In genomic region chr9:73087121-73087520, GRCm38 (mm10) we compare ENCODE assay signal across 23 mouse cellular contexts. TPM values are rescaled to one million over a fixed set of nuclear protein-coding genes. Genes with fewer than 3 reads are reported as not detected.
DNase-seq lines count a peak whose midpoint lies in the region; ATAC-seq lines count a peak whose summit lies in the region.
"Had no signal": no experiment of that assay in that cellular context is flagged by ENCODE, and none has a peak within 500 bp of the region (broad histone marks: within the 10 kb centered on the region; RNA-seq: fewer than 3 reads in every experiment).

No protein-coding gene starts in this region.

- no peak for ATAC-seq in liver, embryonic 15.5 days (ENCODE audit: insufficient read depth)
- peak; percentile 10; the same call in 1 of the 2 replicates for ATAC-seq in megakaryocyte progenitor cell, adult 5-6 weeks (replicated peaks; ENCODE audit: poor library complexity)
- ATAC-seq: forebrain, postnatal 0 days; intestine, postnatal 0 days; midbrain, embryonic 13.5 days had no signal

- H3K9me3 ChIP-seq in liver, embryonic 15.5 days (replicated peaks): no peaks in the 10 kb centered on the region
- H3K9me3 ChIP-seq: liver, embryonic 13.5 days; midbrain, embryonic 13.5 days had no signal

- WGBS in liver, embryonic 15.5 days (ENCODE audit: insufficient replicate concordance): 51% methylated on average over 8 of the region's 8 CpGs

- H3K27me3 ChIP-seq in liver, embryonic 15.5 days: no peaks in the 10 kb centered on the region
- H3K27me3 ChIP-seq: liver, embryonic 13.5 days; midbrain, embryonic 13.5 days had no signal

- H3K27ac ChIP-seq in liver, embryonic 15.5 days (replicated peaks): peak overlapping the region; percentile 42; the same call in 1 of the 2 replicates
- H3K27ac ChIP-seq in brown adipose tissue, adult 24 weeks (replicated peaks; ENCODE audit: low read depth, low read length): no peak overlapping the region
- H3K27ac ChIP-seq: hindbrain, embryonic 14.5 days; liver, embryonic 13.5 days; midbrain, embryonic 13.5 days had no signal

- 0 out of 2 replicates have a peak, but pooled peaks cover 3% of the 10 kb centered on the region for H3K36me3 ChIP-seq in liver, embryonic 15.5 days (replicated peaks)
- H3K36me3 ChIP-seq: liver, embryonic 13.5 days; midbrain, embryonic 13.5 days had no signal

- no peak overlapping the region for H3K9ac ChIP-seq in liver, embryonic 15.5 days
- H3K9ac ChIP-seq: forebrain, postnatal 0 days; hindbrain, embryonic 14.5 days; liver, embryonic 13.5 days; midbrain, embryonic 13.5 days had no signal

- DNase-seq in liver: no peak
- DNase-seq in CD4-positive helper T cell, adult 2 months (ENCODE audit: low read depth, low spot score): peak; percentile 54
- no peak for DNase-seq in yolk sac, embryonic 10.5 days (ENCODE audit: low spot score)
- no peak for DNase-seq in gastrocnemius, adult 8-10 months (ENCODE audit: low spot score in 2 of 2)
- DNase-seq: adrenal gland, postnatal 10 days; forebrain, postnatal 0 days; gastrocnemius, postnatal 10 days; heart, postnatal 10 days; layer of hippocampus, postnatal 36 days; liver, embryonic 13.5 days had no signal

- H3K4me2 ChIP-seq in liver, embryonic 15.5 days: no peak overlapping the region
- H3K4me2 ChIP-seq: hindbrain, embryonic 14.5 days; liver, embryonic 13.5 days; midbrain, embryonic 13.5 days had no signal

- no peak overlapping the region for H3K4me3 ChIP-seq in liver, embryonic 15.5 days (replicated peaks)
- peak overlapping the region; percentile 37; the same call in 1 of the 2 replicates for H3K4me3 ChIP-seq in brown adipose tissue, adult 24 weeks (ENCODE audit: insufficient read depth, low read depth, low read length)
- H3K4me3 ChIP-seq: liver, embryonic 13.5 days; midbrain, embryonic 13.5 days had no signal

- peaks cover 12% of the 10 kb centered on the region; the same call in 1 of the 2 replicates for H3K4me1 ChIP-seq in liver, embryonic 15.5 days (replicated peaks)
- H3K4me1 ChIP-seq in brown adipose tissue, adult 24 weeks (ENCODE audit: control insufficient read depth, insufficient read depth, insufficient read length, low read length): no peaks in the 10 kb centered on the region
- H3K4me1 ChIP-seq: liver, embryonic 13.5 days; midbrain, embryonic 13.5 days had no signal

RNA-seq across cellular contexts. Expression of gene Khdc3, which starts 14.5 kb away (rescaled TPM):
- 0.05 TPM in 1 of 2 replicates, not detected in the other for polyA plus RNA-seq in liver, embryonic 15.5 days (2015; fragmentation: Nextera tagmentation; extraction: Ambion mirVana)
- polyA plus RNA-seq in brown adipose tissue, adult 24 weeks (2012; ENCODE audit: insufficient read depth, insufficient read length, missing spikeins): not detected in 2 replicates
- 0.44 and 0.78 TPM in 2 replicates for total RNA-seq in megakaryocyte progenitor cell, adult 5-6 weeks (2015)
- total RNA-seq in megakaryocyte progenitor cell, adult 5-6 weeks (2017): 0.20 and 0.92 TPM in 2 replicates
- total RNA-seq in gastrocnemius, adult 8-10 months (2022): not detected
- total RNA-seq: forebrain, postnatal 0 days; gastrocnemius, postnatal 10 days; heart, adult 8-10 months; heart, postnatal 10 days; MEL had no signal
- polyA plus RNA-seq: C2C12; embryonic facial prominence, embryonic 11.5 days; neural tube, embryonic 11.5 days had no signal

RNA-seq across cellular contexts. Expression of gene Gm20509, which starts 15.1 kb away (rescaled TPM):
- polyA plus RNA-seq in liver, embryonic 15.5 days (2015; fragmentation: Nextera tagmentation; extraction: Ambion mirVana): not detected in 2 replicates
- not detected in 2 replicates for polyA plus RNA-seq in brown adipose tissue, adult 24 weeks (2012; ENCODE audit: insufficient read depth, insufficient read length, missing spikeins)
- not detected in 2 replicates for total RNA-seq in megakaryocyte progenitor cell, adult 5-6 weeks (2015)
- total RNA-seq in megakaryocyte progenitor cell, adult 5-6 weeks (2017): 0.37 TPM in 1 of 2 replicates, not detected in the other
- total RNA-seq in gastrocnemius, adult 8-10 months (2022): not detected
- total RNA-seq: adrenal gland, postnatal 10 days; forebrain, postnatal 0 days; gastrocnemius, postnatal 10 days; heart, adult 8-10 months; heart, postnatal 10 days; layer of hippocampus, postnatal 36 days; left cerebral cortex, postnatal 36 days; MEL had no signal
- polyA plus RNA-seq: C2C12; forebrain, postnatal 0 days; hindbrain, embryonic 14.5 days; intestine, postnatal 0 days; large intestine, adult 2 months; liver, embryonic 13.5 days; midbrain, embryonic 13.5 days; neural tube, embryonic 11.5 days had no signal

RNA-seq across cellular contexts. Expression of gene Rsl24d1, which starts 26.1 kb away (rescaled TPM):
- 40.0 and 41.0 TPM in 2 replicates for polyA plus RNA-seq in liver, embryonic 15.5 days (2015; fragmentation: Nextera tagmentation; extraction: Ambion mirVana)
- 31.8 and 39.1 TPM in 2 replicates for polyA plus RNA-seq in brown adipose tissue, adult 24 weeks (2012; ENCODE audit: insufficient read depth, insufficient read length, missing spikeins)
- total RNA-seq in megakaryocyte progenitor cell, adult 5-6 weeks (2015): 137 and 140 TPM in 2 replicates
- 232 and 254 TPM in 2 replicates for total RNA-seq in megakaryocyte progenitor cell, adult 5-6 weeks (2017)
- total RNA-seq in gastrocnemius, adult 8-10 months (2022): 10 to 100 TPM; 36.7 to 45.4 (median 41.7) TPM

RNA-seq across cellular contexts. Expression of gene Rab27a, which starts 42.5 kb away (rescaled TPM):
- polyA plus RNA-seq in liver, embryonic 15.5 days (2015; fragmentation: Nextera tagmentation; extraction: Ambion mirVana): 6.6 and 7.5 TPM in 2 replicates
- polyA plus RNA-seq in brown adipose tissue, adult 24 weeks (2012; ENCODE audit: insufficient read depth, insufficient read length, missing spikeins): 0.38 and 1.7 TPM in 2 replicates
- total RNA-seq in megakaryocyte progenitor cell, adult 5-6 weeks (2015): 63.5 and 65.1 TPM in 2 replicates
- total RNA-seq in megakaryocyte progenitor cell, adult 5-6 weeks (2017): 161 and 179 TPM in 2 replicates
- 1 to 10 TPM in 3 of 4 experiments, under 1 TPM in 1; 0.46 to 2.0 (median 1.3) TPM for total RNA-seq in gastrocnemius, adult 8-10 months (2022)

RNA-seq across cellular contexts. Expression of gene Pigb, which starts 46.9 kb away (rescaled TPM):
- polyA plus RNA-seq in liver, embryonic 15.5 days (2015; fragmentation: Nextera tagmentation; extraction: Ambion mirVana): 4.3 and 4.6 TPM in 2 replicates
- 4.4 and 5.4 TPM in 2 replicates for polyA plus RNA-seq in brown adipose tissue, adult 24 weeks (2012; ENCODE audit: insufficient read depth, insufficient read length, missing spikeins)
- total RNA-seq in megakaryocyte progenitor cell, adult 5-6 weeks (2015): 35.3 and 47.1 TPM in 2 replicates
- 7.4 and 7.8 TPM in 2 replicates for total RNA-seq in megakaryocyte progenitor cell, adult 5-6 weeks (2017)
- 1 to 10 TPM; 3.7 to 4.6 (median 4.2) TPM for total RNA-seq in gastrocnemius, adult 8-10 months (2022)
